Mouse (Mus musculus) testis, adult 2 months (tissue): ENCODE results near the gene Mrps22.

Experiments used
- CTCF ChIP-seq: fragments of 200-500 bp; IDR thresholded peaks from 2 replicates; pipeline ENCODE4 v1.5.1; 2012; ENCODE audit warnings: low read depth, mild to moderate bottlenecking, inconsistent platforms, low read length, moderate library complexity; ENCODE audit not compliant: control insufficient read depth, insufficient read depth, insufficient replicate concordance
- POLR2A ChIP-seq: fragments of 200-500 bp; IDR thresholded peaks from 2 replicates; pipeline ENCODE4 v1.6.1; 2012; ENCODE audit warnings: low read depth, mild to moderate bottlenecking, inconsistent platforms, low read length, moderate library complexity; ENCODE audit not compliant: control insufficient read depth

- no peak for TF ChIP-seq CTCF
- no peak for TF ChIP-seq POLR2A
Observed at GRCm38 (mm10) chr9:98604896-98605295, 3.4 kb upstream of the Mrps22 start.
